Mouse (Mus musculus) forelimb bud, embryonic 11.5 days (tissue): ENCODE measurements around the gene Synrg.

Experiments used
- DNase-seq: peaks from one replicate; pipeline ENCODE4 v3.0.0-alpha.2; 2012; ENCODE audit warnings: low read depth, low spot score

Synrg gene

GRCm38 (mm10) chr11:84073816-84074764, 109.9 kb downstream of the Synrg start:
- no peak for DNase-seq

- no peak for DNase-seq
Observed at GRCm38 (mm10) chr11:84077008-84077407, 112.8 kb downstream of the Synrg start.

- DNase-seq: no peak
Observed at GRCm38 (mm10) chr11:84078601-84079000, 114.4 kb downstream of the Synrg start.

- no peak for DNase-seq
Observed at GRCm38 (mm10) chr11:84079361-84079760, 115.1 kb downstream of the Synrg start.

- no peak for DNase-seq
Observed at GRCm38 (mm10) chr11:84079887-84080286, 115.7 kb downstream of the Synrg start.

GRCm38 (mm10) chr11:84080327-84080726, 116.1 kb downstream of the Synrg start:
- no peak for DNase-seq

- no peak for DNase-seq
Observed at GRCm38 (mm10) chr11:84081901-84082300, 117.7 kb downstream of the Synrg start.

GRCm38 (mm10) chr11:84090572-84090971, 126.3 kb downstream of the Synrg start:
- no peak for DNase-seq
